Mouse (Mus musculus): ENCODE results near the gene Ssc4d.

Gene Ssc4d

GRCm38 (mm10) chr5:135975893-135976668 is 1.8 kb upstream of the Ssc4d start:
- no peak for DNase-seq (ENCODE audit: low read depth)

DNA sequence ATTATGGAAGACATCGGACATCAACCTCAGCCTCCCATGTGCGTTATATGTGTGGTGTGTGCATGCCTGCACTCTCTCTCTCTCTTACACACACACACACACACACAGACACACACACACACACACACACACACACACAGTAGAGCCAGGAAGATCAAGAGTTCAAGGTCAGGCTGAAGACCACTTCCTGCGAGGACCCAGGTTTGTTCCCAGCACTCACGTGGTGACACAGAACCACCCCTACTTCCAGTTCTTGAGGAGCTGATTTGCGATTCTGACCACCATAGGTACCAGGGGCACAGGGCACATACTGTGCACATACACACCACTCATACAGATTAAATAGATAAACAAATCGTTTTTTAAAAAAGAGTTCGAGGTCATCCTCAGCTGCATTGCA is 2.5 kb downstream of the Ssc4d start:
- DNase-seq (ENCODE audit: low read depth): no peak

DNA sequence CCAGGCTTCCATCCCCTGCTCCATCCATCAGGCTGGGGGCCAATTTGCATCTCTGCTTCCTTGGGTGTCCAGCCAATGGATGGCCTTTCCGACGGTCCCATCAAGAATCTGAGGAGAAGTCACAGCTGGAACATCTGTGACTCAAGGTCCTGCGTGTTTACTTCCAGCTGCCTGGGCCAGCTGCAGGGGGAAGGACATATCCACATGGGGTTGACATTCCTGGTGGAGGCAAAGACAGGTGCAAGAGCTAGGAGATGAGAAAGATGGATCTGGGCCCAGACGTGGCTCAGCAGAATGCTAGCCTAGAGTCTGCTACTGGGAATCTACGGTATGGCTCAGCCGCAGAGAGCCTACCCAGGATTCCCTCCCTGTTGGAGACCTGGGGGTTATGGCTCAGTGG is 4.1 kb downstream of the Ssc4d start:
- DNase-seq (ENCODE audit: low read depth): no peak

DNA sequence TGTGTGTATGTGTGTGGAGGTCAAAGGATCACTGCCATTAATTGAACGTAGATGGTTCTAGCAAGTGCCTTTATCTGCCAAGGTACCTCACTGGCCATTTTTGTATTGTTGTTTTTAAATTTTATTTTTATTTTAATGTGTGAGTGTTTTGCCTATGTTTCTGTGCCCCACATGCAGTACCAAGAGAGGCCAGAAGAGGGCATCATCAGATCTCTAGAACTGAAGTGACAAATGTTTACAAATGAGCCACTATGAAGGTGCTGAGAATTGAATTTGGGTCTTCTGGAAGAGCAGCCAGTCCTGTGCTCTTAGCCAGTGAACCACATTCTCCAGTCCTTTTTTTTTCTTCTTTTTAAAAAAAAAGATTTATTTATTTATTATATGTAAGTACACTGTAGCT is 5.5 kb downstream of the Ssc4d start:
- DNase-seq (ENCODE audit: low read depth): peak; percentile 88

GRCm38 (mm10) chr5:135966866-135967265 is 7.5 kb downstream of the Ssc4d start:
- peak; percentile 77 for DNase-seq (ENCODE audit: low read depth)

- DNase-seq (ENCODE audit: low read depth): peak; percentile 51
Measured at GRCm38 (mm10) chr5:135965501-135965930, 8.8 kb downstream of the Ssc4d start.

GRCm38 (mm10) chr5:135963280-135963627 is 11.1 kb downstream of the Ssc4d start:
- DNase-seq (ENCODE audit: low read depth): no peak

GRCm38 (mm10) chr5:135962492-135963279 is 11.6 kb downstream of the Ssc4d start:
- peak; percentile 100 for DNase-seq (ENCODE audit: low read depth)

DNA sequence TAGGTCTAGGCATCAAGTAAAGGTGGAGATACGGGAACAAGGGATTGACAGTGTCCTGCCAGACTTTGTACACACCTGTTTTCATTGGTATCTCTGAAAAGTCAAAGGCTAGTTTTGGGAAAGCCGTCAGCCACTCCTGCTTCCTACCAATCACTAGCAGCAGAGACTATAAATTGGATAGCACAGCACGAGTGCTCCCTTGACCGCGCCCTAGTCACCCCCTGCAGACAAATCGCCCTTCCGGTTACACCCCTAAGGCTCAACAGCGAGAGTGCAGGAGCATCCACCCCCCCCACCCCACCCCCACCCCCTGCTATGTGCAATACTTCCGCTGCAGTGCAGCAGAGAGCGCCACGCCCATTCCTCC is 12.2 kb downstream of the Ssc4d start:
- no peak for DNase-seq (ENCODE audit: low read depth)

DNA sequence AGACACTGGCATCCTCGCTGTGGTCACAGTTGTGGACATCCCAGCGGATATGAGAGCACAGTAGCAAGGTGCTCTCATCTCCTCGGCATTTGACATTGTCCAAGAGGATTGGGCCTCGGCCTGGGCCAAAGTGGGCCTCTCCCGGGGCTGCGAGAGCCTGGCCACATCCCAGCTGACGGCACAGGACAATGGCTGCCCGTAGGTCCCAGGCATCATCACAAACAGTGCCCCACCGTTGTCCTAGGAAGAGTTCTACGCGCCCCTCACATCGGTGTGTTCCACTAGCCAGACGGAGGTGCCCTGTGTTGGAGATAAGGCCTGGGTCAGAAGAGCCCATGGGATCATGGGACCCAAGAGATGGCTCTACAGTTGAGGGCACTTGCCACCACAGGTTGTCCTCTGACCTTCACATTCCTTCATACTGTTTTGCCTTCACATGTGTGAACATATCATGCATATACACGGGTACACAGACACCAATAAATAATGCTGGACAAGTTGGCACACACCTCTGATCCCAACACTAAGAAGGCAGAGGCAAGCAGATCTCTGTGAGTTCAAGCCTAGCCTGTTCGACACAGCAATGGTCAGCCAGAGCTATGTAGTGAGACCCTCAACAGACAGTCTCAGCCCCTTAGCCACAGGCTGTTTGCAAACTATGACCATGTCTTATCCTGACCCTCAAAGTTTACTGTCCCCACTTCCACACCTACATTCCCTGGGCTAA is 13.3 kb downstream of the Ssc4d start:
- no peak for DNase-seq (ENCODE audit: low read depth)

GRCm38 (mm10) chr5:135959911-135960310 is 14.4 kb downstream of the Ssc4d start:
- no peak for DNase-seq (ENCODE audit: low read depth)

- DNase-seq (ENCODE audit: low read depth): no peak
Measured at GRCm38 (mm10) chr5:135958367-135958766, 16.0 kb downstream of the Ssc4d start.

- peak; percentile 98 for DNase-seq (ENCODE audit: low read depth)
Measured at GRCm38 (mm10) chr5:135957207-135957974, 16.9 kb downstream of the Ssc4d start.

DNA sequence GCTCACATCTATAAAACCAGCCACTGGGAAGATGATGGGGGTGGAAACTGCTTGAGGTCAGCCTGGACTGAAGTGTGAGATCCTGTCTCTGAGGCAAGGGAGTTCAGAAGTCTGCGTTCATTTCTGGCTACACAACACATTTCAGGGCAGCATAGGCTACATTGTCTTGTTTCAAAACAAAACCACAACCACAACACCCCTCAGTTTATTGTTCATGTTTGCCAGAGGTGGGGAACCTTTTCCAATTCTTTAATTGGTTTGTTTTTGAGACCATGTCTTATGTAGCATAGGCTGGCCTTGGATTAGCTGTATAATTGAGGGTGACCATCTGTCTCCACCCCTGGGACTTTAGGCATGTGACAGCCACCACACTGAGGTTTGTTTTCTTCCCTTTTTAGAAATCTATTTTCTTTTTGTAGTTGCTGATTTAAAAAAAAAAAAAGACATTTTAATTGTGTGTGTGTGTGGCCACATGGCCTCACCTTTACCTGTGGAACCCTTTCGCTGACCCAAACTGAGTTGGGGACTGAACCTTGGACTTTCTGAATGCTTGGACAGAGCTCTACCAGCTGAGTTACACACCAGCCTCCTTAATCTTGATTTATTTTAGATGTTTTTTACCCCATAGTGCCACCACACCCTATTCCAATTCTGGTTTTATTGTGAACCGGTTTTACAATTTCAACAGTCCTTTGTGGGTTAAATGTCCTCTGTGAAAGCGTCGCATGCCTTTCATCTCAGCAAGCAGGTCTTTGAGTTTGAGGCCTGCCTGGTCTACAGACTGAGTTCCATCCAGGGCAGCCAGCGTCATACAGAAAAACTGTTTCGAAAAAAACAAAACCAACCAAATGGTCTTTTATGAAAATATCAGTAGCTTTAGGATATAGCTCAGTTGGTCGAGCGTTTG is 17.8 kb downstream of the Ssc4d start:
- peak; percentile 51 for DNase-seq (ENCODE audit: low read depth)

- no peak for DNase-seq (ENCODE audit: low read depth)
Measured at GRCm38 (mm10) chr5:135952830-135953229, 21.5 kb downstream of the Ssc4d start.

GRCm38 (mm10) chr5:135951660-135952059 is 22.7 kb downstream of the Ssc4d start:
- no peak for DNase-seq (ENCODE audit: low read depth)

GRCm38 (mm10) chr5:135950710-135951412 is 23.5 kb downstream of the Ssc4d start:
- no peak for DNase-seq (ENCODE audit: low read depth)

GRCm38 (mm10) chr5:135946621-135947020 is 27.7 kb downstream of the Ssc4d start:
- no peak for DNase-seq (ENCODE audit: low read depth)

DNA sequence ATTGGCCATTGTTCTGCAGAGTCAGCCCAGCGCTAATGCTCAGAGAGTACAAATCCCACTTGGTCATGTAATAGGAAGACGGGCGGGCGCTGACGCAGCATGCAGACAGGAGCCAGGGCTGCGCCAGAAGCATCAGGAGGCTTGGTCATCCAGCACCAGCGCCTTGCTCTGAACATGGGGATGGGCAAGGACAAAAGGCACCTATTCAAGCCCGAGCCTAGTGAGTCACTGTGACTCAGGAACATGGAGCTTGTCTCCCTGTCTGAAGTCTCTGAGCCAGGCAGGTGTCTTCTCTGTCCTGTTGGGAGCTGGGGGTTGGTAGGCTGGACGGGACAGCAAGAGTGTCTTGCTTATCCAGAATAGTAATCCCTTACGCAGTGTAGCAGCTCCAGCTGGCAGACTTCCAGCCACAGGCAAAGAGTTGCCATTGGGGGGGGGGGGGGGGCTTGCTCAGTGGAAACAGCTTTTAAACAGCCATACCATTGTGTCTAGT is 28.4 kb downstream of the Ssc4d start:
- no peak for DNase-seq (ENCODE audit: low read depth)

GRCm38 (mm10) chr5:135942710-135943109 is 31.6 kb downstream of the Ssc4d start:
- DNase-seq (ENCODE audit: low read depth): no peak

Data from induced T-regulatory cell, adult 2 months (primary cell).